28 mouse cellular contexts compared by ENCODE assay signal in the genomic region with DNA sequence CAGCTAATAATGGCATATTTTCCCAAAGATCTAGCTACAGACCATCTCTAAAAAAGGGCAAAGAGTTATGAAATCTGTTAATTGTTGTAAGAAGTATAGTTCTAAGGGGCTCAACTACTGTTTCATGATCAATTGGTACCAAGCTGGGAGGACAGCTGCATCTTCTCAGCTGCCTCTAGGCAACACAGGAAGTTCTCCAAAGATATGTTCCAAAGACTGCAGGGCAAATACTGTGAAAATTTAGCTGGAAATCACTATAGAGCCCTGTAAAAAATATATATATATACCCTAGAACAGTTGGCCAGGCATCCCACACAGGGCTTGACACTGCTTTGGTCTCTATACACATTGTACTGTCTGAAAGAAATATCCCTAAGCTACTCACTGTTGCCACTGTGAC.
"Had no signal": no experiment of that assay in that cellular context is flagged by ENCODE, and none has a peak within 500 bp of the region (broad histone marks: within the 10 kb centered on the region; RNA-seq: fewer than 3 reads in every experiment).

No protein-coding gene starts in this region.

- H3K9me3 ChIP-seq: embryonic facial prominence, embryonic 10.5 days; embryonic facial prominence, embryonic 12.5 days; embryonic facial prominence, embryonic 13.5 days; embryonic facial prominence, embryonic 15.5 days; forebrain, embryonic 10.5 days; forebrain, embryonic 12.5 days; forebrain, embryonic 13.5 days; forebrain, embryonic 15.5 days had no signal

- H3K9ac ChIP-seq: embryonic facial prominence, embryonic 12.5 days; embryonic facial prominence, embryonic 13.5 days; embryonic facial prominence, embryonic 15.5 days; forebrain, embryonic 12.5 days; forebrain, embryonic 13.5 days; forebrain, embryonic 15.5 days; forebrain, postnatal 0 days had no signal

- H3K36me3 ChIP-seq: embryonic facial prominence, embryonic 10.5 days; embryonic facial prominence, embryonic 12.5 days; embryonic facial prominence, embryonic 13.5 days; embryonic facial prominence, embryonic 15.5 days; forebrain, embryonic 10.5 days; forebrain, embryonic 12.5 days; forebrain, embryonic 15.5 days had no signal

- ATAC-seq: forebrain, embryonic 13.5 days; forebrain, embryonic 14.5 days; forebrain, embryonic 15.5 days; forebrain, embryonic 16.5 days; forebrain, postnatal 0 days had no signal

- DNase-seq: cerebellum, adult 2 months; cerebellum, adult 8-10 months; cerebellum, adult 9-10 months; cerebellum, adult 9-11 months; cerebellum, postnatal 10 days; cerebellum, postnatal 14 days; cerebellum, postnatal 25 days; cerebellum, postnatal 36 days; embryo, embryonic 11 days; forebrain, postnatal 0 days; gastrocnemius, adult 2 months; gastrocnemius, postnatal 10 days; gastrocnemius, postnatal 14 days; gastrocnemius, postnatal 25 days; gastrocnemius, postnatal 36 days; heart, adult 11 months; heart, adult 18-20 months had no signal

- H3K27ac ChIP-seq: embryonic facial prominence, embryonic 10.5 days; embryonic facial prominence, embryonic 12.5 days; embryonic facial prominence, embryonic 13.5 days; embryonic facial prominence, embryonic 15.5 days; forebrain, embryonic 10.5 days; forebrain, embryonic 12.5 days; forebrain, embryonic 13.5 days; forebrain, embryonic 15.5 days; gastrocnemius, adult 2 months had no signal

- H3K4me1 ChIP-seq: embryonic facial prominence, embryonic 10.5 days; embryonic facial prominence, embryonic 12.5 days; embryonic facial prominence, embryonic 13.5 days; embryonic facial prominence, embryonic 15.5 days; forebrain, embryonic 15.5 days had no signal

- H3K27me3 ChIP-seq: embryonic facial prominence, embryonic 12.5 days; embryonic facial prominence, embryonic 13.5 days; embryonic facial prominence, embryonic 15.5 days; forebrain, embryonic 13.5 days; forebrain, embryonic 15.5 days had no signal

- H3K4me3 ChIP-seq: embryonic facial prominence, embryonic 10.5 days; embryonic facial prominence, embryonic 12.5 days; embryonic facial prominence, embryonic 13.5 days; embryonic facial prominence, embryonic 15.5 days; erythroblast, embryonic 14.5 days; forebrain, embryonic 10.5 days; forebrain, embryonic 12.5 days; forebrain, embryonic 13.5 days; forebrain, embryonic 15.5 days; gastrocnemius, adult 2 months had no signal

- H3K4me2 ChIP-seq: embryonic facial prominence, embryonic 12.5 days; embryonic facial prominence, embryonic 13.5 days; embryonic facial prominence, embryonic 15.5 days; forebrain, embryonic 12.5 days; forebrain, embryonic 13.5 days; forebrain, embryonic 15.5 days had no signal
